Mouse (Mus musculus) C2C12 (cell line): ENCODE results near the gene Gm28308. TPM values are rescaled to one million over a fixed set of nuclear protein-coding genes. Genes with fewer than 3 reads are reported as not detected.

ENCODE experiments used
- H3K27me3 ChIP-seq: one replicate; pipeline ENCODE4 v1.6.1; 2011; ENCODE audit not compliant: control insufficient read depth, insufficient read depth, insufficient read length
- H3K36me3 ChIP-seq: one replicate; pipeline ENCODE4 v1.6.1; 2011; ENCODE audit not compliant: control insufficient read depth, insufficient read depth
- H3K4me3 ChIP-seq: one replicate; pipeline ENCODE4 v1.5.1; 2011; ENCODE audit warnings: mild to moderate bottlenecking, control low read depth; ENCODE audit not compliant: poor library complexity, insufficient read depth, severe bottlenecking
- H3K79me2 ChIP-seq: one replicate; pipeline ENCODE4 v1.6.1; 2011; ENCODE audit not compliant: control insufficient read depth, insufficient read depth
- H3K79me3 ChIP-seq: one replicate; pipeline ENCODE4 v1.6.1; 2011; ENCODE audit warnings: low read depth, control low read depth
- H3ac ChIP-seq: one replicate; pipeline ENCODE3; 2011; ENCODE audit warnings: low read depth; ENCODE audit not compliant: control insufficient read depth, insufficient read length
- CEBPB ChIP-seq: IDR thresholded peaks from one replicate; pipeline ENCODE4 v1.6.1; 2011; ENCODE audit warnings: low read depth, mild to moderate bottlenecking, control low read depth, moderate library complexity
- CTCF ChIP-seq: IDR thresholded peaks from one replicate; pipeline ENCODE4 v1.5.1; 2011; ENCODE audit not compliant: control insufficient read depth, insufficient read depth, insufficient read length
- FOSL1 ChIP-seq: IDR thresholded peaks from one replicate; pipeline ENCODE4 v1.8.0; 2011; ENCODE audit warnings: mild to moderate bottlenecking, low read length; ENCODE audit not compliant: poor library complexity, insufficient read depth, severe bottlenecking
- MAX ChIP-seq: IDR thresholded peaks from one replicate; pipeline ENCODE4 v1.6.1; 2011; ENCODE audit warnings: mild to moderate bottlenecking, control low read depth
- MYOD1 ChIP-seq: IDR thresholded peaks from one replicate; pipeline ENCODE4 v1.6.1; 2011; ENCODE audit warnings: low read depth; ENCODE audit not compliant: control insufficient read depth, insufficient read length
- MYOG ChIP-seq: IDR thresholded peaks from one replicate; pipeline ENCODE4 v1.6.1; 2011; ENCODE audit not compliant: control insufficient read depth, insufficient read length; ENCODE audit errors: extremely low read depth
- USF1 ChIP-seq: IDR thresholded peaks from one replicate; pipeline ENCODE4 v1.6.1; 2011; ENCODE audit warnings: low read depth, mild to moderate bottlenecking, control low read depth, moderate library complexity
- polyA plus RNA-seq: library from polyadenylated mRNA; unstranded; fragments of >200 nt; fragmentation: generic; extraction: Trizol; gene quantifications from one replicate; pipeline ENCODE4 v1.2.1, GENCODE M21; 2012; ENCODE audit warnings: missing spikeins

Gm28308 gene
- polyA plus RNA-seq, 1 experiment, result 0.75 TPM

GRCm38 (mm10) chr6:52231885-52232567, 18.9 kb upstream of the Gm28308 start:
- peaks cover 93% of the 10 kb centered on the region for H3K79me3 ChIP-seq
- no peaks in the 10 kb centered on the region for H3K27me3 ChIP-seq
- H3ac ChIP-seq, result peak overlapping the region; percentile 63
- H3K4me3 ChIP-seq, result peak overlapping the region; percentile 45
- peaks cover 100% of the 10 kb centered on the region for H3K79me2 ChIP-seq
- TF ChIP-seq MAX (no peak), CTCF (no peak), MYOD1 (no peak), USF1 (no peak), FOSL1 (no peak), MYOG (no peak), CEBPB (no peak)
- H3K36me3 ChIP-seq, result no peaks in the 10 kb centered on the region

- Histone ChIP-seq H3ac (peak within 1 kb of the TSS; percentile 78), H3K79me3 (peaks cover 85% of the 10 kb centered on the region), H3K27me3 (no peaks in the 10 kb centered on the region), H3K36me3 (no peaks in the 10 kb centered on the region), H3K4me3 (peak within 1 kb of the TSS; percentile 45), H3K79me2 (peaks cover 100% of the 10 kb centered on the region)
- TF ChIP-seq FOSL1 (no peak), MYOD1 (no peak), CEBPB (no peak), MYOG (no peak), CTCF (no peak), USF1 (no peak), MAX (no peak)
Measured at GRCm38 (mm10) chr6:52230516-52231165, 17.5 kb upstream of the Gm28308 start, which contains the start of gene Hoxa9. TSS of gene Hoxa9 (minus strand) at chr6:52231089.

- Histone ChIP-seq H3K4me3 (peak overlapping the region; percentile 36), H3ac (peak overlapping the region; percentile 64), H3K27me3 (no peaks in the 10 kb centered on the region), H3K36me3 (no peaks in the 10 kb centered on the region), H3K79me2 (peaks cover 100% of the 10 kb centered on the region), H3K79me3 (peaks cover 83% of the 10 kb centered on the region)
- TF ChIP-seq USF1 (no peak), MAX (no peak), FOSL1 (no peak), CTCF (no peak), MYOD1 (no peak), CEBPB (no peak), MYOG (no peak)
Measured at GRCm38 (mm10) chr6:52229558-52230416, 16.6 kb upstream of the Gm28308 start.

GRCm38 (mm10) chr6:52228475-52229465, 15.6 kb upstream of the Gm28308 start:
- H3K36me3 ChIP-seq, result peaks cover 4% of the 10 kb centered on the region
- H3K4me3 ChIP-seq, result peak overlapping the region; percentile 36
- peaks cover 100% of the 10 kb centered on the region for H3K79me2 ChIP-seq
- H3K79me3 ChIP-seq, result peaks cover 85% of the 10 kb centered on the region
- H3ac ChIP-seq, result peak overlapping the region; percentile 77
- TF ChIP-seq USF1 (no peak), MYOD1 (no peak), CTCF (no peak), CEBPB (no peak), FOSL1 (no peak), MAX (no peak), MYOG (no peak)
- no peaks in the 10 kb centered on the region for H3K27me3 ChIP-seq
